Mouse (Mus musculus): ENCODE results near the gene Hist2h2bb. TPM values are rescaled to one million over a fixed set of nuclear protein-coding genes. Genes with fewer than 3 reads are reported as not detected.
"Not testable (repeated sequence)": the region's sequence is repeated elsewhere in the genome, so short reads cannot be mapped to it uniquely, and the experiment has no call there.

Hist2h2bb gene
- total RNA-seq, 2 experiments from 2014 or later: 491 to 635 TPM

DNA sequence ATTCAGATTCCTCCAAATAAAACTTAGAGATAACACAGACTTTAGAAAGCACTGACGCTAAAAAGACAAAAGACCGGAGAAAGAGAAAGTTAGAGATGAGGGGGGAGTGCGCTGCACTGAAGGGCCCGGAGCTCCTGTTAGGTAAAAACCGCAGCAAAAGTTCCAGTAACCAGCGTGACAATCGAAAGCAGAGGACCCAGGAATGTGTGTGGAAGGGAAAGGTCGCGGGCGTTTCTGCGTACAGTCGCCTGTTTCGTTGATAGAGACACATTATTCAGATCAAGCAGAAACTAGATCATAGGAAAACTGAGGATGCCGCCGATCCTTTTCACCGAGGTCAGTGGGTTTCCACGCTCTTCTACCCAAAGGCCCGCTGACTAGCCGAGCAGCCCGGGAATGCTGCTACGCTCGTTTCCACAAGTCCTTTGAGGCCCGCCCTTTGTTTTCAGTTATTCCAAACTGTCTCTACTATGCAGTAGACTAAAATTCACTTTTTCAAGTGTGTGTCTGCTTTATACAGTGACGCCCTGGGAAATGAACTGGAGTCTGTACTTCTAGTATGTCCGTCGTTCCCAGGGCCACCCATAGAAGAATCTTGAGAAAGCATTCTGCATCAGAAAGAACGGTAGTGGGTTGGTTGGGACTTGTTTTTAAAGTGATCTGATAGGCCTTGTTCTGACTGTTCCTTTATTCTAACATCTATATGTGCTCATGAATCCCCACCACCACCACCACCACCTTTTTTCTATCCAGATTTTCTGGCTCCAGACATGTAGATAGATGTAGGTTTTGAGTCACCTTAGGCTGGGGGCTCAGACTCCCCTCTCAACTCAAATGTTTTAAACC, 5.8 kb upstream of the Hist2h2bb start:
- peak; percentile 66 for DNase-seq

DNA sequence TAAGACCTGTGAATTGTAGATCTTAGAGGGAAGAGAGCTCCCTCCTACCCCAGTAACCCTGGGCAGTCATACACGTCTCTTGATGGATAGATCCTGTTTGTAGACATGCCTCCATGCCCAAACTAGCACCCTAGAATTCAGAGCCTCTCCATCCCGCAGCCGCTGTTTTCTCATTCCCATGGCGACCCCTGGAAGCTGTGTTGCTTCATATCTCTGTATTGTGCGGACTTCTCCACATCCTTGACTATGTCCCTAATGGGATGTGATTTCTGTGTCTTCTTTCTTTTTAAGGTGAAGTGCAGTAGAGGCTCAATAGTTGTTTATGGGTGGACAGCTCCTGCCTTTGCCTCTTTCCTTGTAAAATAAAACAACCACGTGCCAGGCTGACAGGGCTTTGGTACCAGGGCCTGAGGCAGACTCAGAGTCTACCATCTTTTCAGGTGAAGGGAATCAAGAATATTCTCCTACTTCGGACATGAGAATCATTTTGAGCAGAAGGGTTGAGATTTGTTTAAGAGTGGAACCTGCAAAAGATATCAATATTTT, 5.1 kb upstream of the Hist2h2bb start:
- DNase-seq: no peak

DNA sequence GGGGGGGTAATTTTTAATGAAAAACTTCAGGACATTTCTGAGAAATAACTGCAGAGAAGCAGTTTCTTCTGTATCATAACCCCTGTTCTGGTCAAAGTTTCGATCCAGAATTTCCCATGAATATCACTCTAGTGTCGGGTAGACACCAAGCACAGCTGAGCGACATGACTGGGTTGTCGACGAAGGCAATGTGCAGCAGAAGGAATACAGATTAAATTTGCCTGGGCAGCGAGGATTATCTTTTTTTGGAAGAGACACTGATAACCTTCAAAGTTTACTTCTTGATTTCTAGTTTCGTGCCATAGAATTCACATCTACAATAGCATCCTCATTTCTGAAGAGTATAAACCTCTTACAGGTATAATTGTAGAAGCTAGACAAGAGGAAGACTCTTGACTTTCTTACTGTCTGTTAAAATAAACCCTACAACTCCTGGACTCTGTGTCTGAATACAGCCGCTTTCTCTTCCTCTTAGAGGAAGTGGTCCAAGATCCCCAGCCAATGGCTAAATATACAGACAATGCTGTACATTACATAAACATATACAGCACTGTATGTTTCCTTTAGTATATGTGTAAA, 3.3 kb upstream of the Hist2h2bb start:
- no peak for DNase-seq

DNA sequence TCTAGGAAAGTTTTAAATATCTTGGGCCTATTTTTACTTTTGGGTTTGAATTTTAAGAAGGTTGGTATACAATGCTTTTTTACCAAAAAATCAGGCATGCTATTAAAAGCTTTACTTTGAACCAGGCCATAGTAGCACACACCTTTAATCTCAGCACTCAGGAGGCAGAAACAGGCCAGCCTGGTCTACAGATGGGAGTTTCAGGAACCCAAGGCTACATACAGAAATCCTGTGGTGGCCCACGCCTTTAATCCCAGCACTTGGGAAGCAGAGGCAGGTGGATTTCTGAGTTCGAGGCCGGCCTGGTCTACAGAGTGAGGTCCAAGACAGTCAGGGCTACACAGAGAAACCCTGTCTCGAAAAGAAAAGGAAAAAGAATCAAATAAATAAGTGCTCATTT, 2.0 kb upstream of the Hist2h2bb start:
- no peak for DNase-seq

DNA sequence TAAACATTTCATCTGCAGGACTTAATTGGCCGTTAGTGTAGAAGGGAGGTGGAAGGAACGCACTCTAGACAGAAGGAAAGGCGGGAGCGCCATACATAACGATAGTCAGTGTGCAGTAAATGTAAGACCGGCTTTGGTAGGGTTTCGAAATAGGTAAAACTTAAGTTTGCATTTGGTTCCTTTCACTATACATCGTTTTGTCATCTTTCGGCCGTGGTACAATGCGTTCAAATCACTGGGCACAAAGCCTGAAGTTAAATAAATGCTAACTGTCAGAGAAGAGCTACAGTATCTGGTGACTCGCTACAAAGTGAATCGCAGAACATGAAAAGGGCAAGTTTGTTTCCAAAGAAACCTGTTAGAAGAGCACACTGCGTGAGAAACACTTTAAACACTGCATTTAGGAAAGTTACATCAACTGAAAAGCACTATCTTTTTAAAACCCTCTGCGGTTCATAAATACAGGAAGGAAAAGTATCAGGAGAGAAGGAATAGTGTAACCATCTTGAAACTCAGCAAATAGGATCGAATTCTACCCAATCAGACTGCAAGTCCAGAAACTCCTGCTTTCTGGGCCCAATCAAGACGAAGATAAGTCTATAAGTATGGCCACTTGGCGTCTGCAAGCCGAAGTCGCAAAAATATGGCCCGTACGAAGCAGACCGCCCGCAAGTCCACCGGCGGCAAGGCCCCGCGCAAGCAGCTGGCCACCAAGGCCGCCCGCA, 1.3 kb upstream of the Hist2h2bb start, which contains the start of gene Hist2h3b:
Gene Hist2h3b, plus strand, starts transcription at position 604 of the 725 bp plus-strand sequence.
- peak; percentile 91 for DNase-seq

DNA sequence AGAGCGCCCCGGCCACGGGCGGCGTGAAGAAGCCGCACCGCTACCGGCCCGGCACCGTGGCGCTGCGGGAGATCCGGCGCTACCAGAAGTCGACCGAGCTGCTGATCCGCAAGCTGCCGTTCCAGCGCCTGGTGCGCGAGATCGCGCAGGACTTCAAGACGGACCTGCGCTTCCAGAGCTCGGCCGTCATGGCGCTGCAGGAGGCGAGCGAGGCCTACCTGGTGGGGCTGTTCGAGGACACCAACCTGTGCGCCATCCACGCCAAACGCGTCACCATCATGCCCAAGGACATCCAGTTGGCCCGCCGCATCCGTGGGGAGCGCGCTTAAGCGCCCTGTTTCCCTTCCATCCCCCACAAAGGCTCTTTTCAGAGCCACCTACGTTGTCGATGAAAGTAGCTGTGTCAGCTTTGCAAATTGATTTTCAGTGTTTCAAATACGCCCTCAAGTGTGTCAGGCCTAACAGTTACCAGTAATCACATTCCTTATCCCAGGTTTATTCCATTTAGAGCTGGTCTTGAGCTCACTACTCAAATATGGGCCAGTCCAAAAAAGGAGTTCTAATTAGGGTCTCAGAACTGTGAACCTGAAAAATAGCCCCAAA, 675 bp upstream of the Hist2h2bb start:
- DNase-seq: peak; percentile 26

DNA sequence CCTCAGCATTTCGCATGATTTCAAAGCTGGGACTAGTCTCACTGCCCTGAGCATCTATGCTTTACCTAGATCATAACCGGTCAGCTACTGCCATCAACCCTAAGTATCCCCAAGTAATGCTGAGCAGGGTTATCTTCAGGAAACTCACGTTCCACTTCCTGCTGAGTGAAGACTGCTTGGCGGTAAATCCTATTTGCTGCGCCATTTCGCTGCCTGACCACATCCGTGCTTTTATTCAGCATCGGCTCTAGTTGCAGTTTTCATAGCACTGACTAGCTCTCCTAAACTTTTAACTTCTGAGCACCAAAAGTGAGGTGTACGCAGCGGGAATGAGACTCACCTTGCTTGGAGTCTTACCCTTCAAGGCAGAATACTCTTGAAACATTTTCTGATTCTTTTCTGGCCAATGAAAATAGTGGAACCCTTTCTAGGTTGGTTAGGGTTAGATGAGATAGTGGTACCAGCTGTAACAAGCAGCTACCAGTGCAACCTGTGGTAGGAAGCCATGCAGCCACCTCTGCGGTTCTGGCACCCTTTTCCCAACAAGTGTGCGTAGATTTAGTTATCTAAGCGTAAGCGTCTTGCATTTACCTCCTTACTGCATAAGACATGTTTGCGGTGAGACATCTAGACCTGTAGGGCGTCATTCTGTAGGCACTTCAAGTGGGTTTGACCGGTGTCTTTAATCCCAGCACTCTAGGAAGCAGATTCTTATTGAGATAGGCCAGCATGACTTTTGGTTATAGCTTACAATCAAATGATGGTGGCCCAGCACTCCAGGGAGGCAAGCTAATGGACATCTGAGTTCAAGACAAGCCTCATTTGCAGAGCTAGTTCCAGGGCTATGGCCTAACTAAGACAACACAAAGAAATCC, 4.3 kb downstream of the Hist2h2bb start:
- DNase-seq: no peak

DNA sequence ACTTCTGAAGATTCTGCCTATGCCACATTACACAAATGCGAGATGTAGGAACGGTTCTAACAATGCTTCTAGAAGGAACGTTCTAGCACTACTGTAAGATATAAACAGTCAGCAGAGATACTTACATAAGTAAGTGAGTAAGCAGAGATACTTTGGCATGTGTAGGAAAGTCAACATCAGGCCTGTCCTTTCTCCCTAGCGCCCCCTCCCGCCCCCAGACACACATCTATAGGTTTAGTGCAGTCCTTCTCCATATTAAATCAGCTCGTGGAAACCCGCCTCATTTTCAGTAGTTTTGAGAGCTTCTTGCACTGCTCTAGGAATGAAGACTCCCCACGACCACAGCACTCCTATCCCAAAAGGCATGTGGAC, 7.9 kb downstream of the Hist2h2bb start:
- peak; percentile 38 for DNase-seq

DNA sequence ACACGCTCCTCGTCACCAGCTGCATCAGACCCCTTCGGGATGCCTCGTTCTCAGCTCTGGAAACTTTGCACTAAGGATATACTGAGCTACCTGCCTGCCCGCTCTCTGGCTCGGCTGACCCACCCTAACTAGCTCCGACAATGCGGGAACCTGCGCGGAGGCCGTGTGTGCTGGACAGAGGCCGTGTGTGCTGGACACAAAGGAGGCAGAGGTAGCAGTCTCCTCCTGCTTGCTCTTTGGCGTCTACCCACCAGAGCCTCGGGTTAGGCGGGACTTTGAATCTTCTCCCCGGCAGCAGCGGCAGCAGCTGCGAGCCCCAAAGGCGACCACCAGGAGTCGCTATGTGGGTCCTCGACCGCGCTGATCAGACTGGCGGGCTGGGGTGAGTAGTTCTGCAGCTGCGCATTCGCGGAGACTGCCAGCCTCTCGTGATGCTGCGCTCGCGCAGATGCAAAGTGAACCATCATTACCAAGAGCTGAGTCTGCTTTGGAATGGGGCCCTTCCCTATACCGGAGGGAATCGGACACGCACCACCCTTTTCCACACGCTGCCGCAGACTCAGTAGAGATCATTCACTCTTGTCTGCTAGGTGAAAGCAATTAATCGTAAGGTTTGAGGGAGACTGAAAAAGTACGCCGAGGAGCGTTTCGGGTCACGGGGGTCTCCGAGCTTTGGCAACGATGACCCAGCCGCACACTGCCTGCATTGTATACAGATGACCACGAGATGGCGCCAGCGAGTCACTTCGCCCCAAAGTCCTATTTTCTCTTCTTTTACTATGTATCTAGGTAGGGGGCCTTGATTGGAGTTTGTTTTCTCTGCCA, 8.5 kb downstream of the Hist2h2bb start:
- DNase-seq: peak; percentile 94

DNA sequence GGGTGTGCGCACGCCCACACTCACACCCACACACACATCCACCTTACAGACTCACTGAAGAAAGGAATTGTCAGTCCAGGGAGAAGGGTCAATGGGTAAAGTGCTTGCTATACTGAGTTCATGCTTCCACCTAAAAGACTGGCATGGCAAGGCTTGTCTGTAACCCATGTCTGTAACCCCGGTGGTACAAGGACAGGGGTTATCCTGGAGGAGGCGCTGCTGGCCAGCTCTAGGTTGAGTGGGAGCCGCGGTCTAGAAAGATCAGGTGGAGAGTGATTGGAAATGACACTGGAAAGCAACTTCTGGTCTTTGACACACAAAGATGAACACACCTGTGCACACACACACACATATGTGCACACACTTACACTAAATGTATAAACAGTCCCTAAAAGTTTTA, 11.1 kb downstream of the Hist2h2bb start:
- DNase-seq: no peak

DNA sequence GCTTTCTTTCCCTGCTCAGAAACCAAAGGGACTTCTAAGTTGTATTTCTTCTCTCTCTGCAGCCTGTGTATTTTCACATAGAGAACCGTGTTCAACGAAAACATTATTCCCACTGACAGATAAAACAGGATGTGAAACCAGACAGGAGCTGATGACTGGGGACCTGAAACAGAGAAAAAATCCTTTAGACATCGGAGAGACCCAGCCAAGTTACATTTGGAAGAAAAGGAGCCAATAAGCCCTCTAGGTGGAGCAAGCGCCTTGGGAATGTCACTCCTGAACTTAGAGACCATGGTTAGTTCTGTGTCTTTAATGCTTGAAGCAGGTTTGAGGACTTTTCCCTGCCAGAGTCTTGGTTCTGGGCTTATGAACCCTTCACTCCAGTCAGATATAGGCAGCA, 14.9 kb downstream of the Hist2h2bb start:
- peak; percentile 49 for DNase-seq

DNA sequence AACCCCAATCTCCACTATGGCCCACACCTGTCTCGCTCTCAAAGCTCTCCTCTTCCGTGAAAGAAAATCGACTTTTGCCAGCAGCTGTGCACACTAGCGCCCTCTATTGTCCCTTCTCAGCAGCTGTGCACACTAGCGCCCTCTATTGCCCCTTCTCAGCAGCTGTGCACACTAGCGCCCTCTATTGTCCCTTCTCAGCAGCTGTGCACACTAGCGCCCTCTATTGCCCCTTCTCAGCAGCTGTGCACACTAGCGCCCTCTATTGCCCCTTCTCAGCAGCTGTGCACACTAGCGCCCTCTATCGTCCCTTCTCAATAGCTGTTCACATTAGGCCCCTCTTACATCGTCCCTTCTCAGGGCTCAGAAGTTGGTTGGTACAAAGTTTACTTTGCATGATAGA, 17.8 kb downstream of the Hist2h2bb start:
- not testable (repeated sequence) for DNase-seq

DNA sequence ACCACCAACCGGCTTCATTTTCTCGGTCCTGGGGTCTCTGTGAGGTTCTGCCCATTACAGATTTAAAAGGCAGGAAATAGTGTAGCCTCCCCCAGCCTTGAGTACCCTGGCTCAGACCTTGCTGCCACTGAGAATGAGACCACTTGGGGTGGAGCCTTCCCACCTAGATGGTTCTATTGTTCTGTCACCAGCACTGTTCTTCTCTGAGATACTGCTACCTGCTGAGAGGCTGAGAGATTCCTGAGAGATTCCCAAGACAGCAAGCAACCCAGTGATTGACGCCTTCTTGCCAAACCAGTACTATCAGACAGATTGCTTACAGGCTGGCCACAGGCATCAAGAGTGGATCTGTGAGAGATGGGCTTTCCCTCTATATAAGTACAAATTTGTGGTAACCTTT, 19.6 kb downstream of the Hist2h2bb start:
- no peak for DNase-seq

DNA sequence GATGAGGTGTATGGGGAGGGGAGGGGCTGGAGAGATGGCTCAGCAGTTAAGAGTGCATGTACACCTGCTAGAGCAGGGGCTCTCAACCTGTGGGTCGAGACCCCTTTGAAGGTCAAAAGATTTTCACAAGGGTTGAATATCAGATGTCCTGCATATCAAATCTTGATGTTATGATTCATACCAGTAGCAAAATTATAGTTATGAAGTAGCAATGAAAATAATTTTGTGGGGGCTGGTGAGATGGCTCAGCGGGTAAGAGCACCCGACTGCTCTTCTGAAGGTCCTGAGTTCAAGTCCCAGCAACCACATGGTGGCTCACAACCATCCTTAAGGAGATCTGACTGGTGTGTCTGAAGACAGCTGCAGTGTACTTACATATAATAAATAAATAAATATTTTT, 21.2 kb downstream of the Hist2h2bb start:
- DNase-seq: not testable (repeated sequence)

DNA sequence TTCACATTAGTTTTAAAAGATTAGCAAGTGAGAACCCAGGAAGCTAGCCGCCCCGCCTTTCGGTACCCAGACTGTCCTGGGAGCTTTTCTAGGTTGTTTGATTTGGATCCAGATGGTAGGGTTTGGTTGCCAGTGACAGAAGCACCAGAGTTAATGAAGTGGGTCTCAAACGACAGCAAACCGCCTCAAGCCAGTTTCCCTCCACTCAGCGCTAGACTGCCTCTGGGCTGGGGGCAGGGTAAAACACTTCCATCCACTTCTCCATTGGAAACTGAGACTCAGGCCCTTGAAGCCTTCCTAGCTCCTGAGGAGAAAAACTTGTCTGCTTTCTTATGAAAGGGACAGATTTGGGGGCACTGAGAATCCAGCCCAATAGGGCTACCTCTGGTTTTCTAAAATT, 23.1 kb downstream of the Hist2h2bb start:
- no peak for DNase-seq

DNA sequence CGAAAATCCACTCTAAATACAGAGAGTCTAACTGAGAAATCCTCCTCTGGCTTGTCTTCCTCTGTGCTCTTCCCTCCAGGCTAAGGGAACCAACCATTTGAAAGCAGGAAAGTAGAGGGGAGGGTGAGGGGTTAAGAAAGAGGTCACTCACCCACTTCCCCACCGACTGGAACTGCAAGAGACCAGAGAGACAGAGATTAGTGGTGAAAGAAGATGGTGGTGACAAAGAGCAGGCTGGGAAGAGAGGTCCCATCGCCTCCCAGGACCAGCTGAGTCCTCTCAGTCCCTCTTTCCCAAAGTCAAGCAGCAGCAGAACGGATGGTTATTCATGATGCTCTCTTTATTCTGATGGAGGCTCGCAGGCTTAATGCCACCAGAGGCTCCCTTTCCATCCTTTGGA, 23.8 kb downstream of the Hist2h2bb start:
- no peak for DNase-seq

DNA sequence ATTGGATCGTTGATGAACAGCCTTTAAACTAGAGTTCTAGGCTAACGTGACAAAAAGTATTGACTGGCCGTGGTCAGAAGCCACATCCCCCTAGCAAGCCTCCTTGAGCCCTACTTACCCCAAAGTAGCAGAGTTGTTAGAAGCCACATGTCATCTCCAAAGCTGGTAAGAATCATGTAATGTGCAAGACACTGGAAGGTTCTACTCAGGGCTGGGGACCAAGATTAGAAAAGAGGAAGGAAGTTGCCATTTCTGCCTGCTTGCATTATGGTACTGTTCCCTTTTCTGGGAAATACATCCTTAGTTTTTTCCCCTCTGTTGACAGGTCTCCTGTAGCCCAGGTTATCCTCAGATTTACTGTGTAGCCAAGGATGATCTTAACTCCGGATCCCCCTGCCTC, 24.2 kb downstream of the Hist2h2bb start, which contains the start of gene Fcgr1:
Gene Fcgr1, minus strand, starts transcription at position 183 of the 400 bp plus-strand sequence.
- DNase-seq: no peak

DNA sequence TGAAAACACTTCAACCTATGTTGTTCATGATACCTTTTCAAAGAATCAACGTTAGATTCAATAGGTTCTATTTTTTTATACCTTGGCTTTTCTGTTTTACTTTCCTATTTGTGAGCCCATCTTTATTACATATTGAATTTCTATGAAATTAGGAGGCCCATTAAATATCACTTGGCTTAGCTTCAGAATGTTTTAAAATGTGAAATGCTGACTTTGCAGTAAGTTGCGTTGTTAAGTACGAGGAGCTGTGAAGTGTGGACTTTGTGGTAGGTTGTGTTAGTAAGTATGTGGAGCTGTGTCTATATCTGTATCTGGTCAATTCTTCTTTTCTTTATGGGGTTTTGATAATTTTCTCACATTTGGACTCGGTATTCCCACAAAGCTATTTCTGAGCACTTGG, 28.8 kb downstream of the Hist2h2bb start:
- DNase-seq: no peak

DNA sequence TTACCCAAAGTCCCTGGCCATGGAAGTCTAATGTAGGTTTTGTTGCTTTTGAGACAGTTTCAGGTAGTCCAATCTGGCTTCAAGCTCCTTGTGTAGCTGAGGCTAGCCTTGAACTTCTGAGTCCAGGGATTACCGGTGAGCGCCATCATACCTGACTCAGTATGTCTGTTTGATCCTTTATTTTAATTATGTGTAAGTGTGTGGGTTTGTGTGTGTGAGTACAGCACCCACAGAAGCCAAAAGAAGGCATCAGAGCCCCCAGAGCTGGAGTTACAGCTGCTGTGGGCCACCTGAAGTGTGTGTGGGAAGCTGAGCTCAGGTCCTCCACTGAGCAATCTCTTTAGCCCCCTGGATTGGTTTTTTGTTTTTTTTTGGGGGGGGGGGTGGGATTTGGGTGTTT, 30.0 kb downstream of the Hist2h2bb start:
- DNase-seq: no peak

Measured in adrenal gland, postnatal 10 days (tissue).